Mouse (Mus musculus): ENCODE data around the gene Cfap97d2.
"Not testable (repeated sequence)": the region's sequence is repeated elsewhere in the genome, so short reads cannot be mapped to it uniquely, and the experiment has no call there.

The Cfap97d2 gene

DNA sequence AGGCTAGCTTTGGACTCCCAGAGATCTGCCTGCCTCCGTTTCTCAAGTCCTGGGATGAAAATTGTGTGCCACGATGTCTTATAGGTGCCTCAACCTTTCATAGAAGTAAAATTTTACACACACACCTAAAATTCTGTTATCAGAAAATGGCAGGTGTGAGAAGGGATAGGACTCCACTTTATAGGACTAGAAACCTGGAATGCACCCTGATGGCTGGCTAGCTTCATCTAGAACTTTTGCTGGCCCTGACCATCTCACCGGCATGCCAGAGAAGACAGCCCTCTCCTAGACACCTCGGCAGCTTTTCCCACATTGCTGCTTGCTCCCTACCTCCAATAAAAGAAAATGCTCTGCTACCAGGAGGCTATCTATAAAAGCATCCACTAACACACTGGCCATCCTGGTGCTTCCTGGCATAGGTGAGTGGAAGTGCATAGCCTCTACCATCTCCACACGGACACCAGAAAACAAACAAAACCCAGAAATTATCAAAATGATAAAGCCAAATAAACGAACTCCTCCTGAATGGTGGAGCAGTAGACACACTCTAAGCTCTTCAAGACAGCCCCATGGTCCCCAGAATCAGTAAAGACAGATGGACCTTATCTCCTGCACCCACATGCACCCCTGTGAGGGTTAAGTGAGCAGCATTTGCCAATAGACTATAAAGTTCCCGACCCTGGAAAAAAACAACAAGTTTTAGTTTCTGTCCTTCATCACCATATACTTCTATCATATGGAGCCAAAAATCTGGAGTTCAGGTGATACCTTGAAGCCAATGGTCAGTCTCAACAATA is 35.3 kb downstream of the Cfap97d2 start:
- DNase-seq (ENCODE audit: low read depth) = no peak

DNA sequence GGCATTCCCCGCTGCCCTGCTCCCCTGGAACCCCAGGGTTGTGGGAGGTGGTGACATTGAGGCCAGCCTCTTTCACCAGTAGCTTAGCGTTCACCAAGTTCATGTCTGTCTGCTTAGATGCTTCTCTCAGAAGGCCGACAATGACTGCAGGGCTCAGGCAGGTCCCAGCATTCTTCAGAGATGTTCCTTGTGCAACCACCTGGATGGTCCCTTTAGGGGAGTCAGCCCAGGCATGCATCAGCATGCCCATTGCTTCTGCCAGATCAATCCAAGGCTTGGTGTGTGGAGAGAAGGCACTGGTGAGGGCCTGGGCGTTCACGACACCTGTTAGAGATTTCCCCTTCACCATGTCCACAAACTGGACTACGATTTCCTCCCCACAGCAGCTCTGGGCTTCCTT is 40.5 kb downstream of the Cfap97d2 start:
- DNase-seq (ENCODE audit: low read depth) = not testable (repeated sequence)

DNA sequence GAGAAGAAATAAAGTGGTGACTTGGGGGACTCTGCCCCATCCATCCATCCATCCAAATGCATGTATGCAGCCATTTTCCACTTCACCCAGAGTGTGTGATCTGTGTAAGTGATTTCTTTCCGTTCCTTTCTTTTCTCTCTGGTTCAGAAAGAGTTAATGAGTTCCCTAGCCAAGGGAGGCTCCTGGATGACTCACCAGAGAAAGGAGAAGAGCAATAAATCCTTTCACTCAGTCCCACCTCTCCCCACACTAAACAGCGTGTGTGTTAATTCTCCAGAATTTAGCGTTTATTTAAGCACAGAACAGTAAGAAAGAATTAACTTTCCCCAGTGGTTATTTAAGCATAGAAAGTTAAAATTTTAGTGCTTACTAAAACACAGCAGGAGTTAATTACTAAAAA is 41.9 kb downstream of the Cfap97d2 start:
- no peak for DNase-seq (ENCODE audit: low read depth)

DNA sequence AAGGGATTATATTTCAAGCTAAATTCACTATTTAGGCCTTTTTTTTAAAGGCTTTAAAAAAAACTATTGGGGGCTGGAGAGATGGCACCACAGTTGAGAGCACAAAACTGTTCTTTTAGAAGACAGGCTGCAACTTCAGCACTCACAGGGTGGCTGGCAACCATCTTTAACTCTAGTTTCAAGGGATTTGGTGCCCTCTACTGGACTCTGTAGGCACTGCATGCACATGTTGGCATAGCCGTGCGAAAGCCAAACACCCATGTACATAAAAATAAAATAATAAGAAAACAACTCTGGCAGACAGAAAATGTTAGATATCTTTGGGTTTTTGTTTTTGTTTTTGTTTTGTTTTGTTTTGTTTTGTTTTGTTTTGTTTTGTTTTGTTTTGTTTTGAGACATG is 48.0 kb downstream of the Cfap97d2 start:
- DNase-seq (ENCODE audit: low read depth) = peak; percentile 42

DNA sequence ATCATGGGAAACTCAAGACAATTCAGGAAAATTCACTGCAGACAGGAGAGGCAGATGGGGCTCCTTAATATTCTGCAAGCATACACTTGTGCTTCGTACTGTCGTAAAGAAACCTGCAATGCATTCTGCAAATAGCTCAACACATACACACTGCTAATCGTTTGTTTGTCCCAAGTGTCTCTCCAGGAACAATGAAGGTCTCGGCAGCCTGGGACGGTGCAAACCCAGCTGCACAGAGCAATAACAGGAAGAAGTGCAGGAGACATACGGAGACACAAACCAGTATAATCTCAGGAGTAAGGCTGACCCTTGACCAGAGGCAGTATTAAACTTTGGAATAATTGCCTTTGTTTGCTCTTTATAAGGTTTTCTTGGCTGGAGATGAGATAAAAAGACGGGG is 50.8 kb downstream of the Cfap97d2 start:
- no peak for DNase-seq (ENCODE audit: low read depth)

DNA sequence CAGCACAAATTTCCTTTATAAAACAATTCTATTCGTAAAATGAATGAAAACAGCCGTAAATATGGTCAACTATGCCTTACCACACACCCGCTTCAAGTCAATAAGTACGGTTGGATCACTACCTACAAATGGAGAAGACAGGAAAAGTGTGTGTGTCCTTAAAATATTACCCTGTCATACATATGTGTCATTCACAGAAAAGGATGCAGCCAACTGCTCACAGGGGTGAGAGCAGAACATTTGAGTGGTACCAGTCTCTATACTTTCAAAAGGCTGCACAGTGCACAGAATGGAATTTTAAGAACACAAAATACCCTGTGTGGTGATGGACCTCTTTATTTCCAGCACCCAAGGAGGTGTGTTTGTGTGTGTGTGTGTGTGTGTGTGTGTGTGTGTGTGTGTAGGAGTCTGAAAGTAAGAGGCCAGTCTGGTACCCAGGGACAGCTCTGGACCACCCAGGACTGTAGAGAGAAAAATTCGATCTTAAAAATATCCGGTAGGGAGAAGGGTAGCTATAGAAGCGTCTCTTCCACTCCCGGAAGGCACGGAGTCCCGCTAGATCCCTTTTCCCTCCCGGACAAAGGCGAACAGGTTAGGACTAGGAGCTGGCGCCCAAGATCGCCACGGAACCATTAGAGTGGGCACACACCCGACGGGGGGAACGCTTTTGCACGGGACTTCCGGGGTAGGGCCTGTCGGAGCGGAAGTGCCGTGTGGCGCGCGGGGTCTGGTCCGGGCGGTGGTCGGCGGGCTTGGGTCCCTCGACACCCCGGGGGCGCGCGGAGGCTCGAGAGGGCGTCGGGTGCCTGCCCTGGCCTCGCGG is 51.5 kb downstream of the Cfap97d2 start, which contains the start of gene Cdc16:
Cdc16 (plus strand) TSS at position 695 of the 823 bp plus-strand sequence.
- DNase-seq (ENCODE audit: low read depth) = peak; percentile 56

DNA sequence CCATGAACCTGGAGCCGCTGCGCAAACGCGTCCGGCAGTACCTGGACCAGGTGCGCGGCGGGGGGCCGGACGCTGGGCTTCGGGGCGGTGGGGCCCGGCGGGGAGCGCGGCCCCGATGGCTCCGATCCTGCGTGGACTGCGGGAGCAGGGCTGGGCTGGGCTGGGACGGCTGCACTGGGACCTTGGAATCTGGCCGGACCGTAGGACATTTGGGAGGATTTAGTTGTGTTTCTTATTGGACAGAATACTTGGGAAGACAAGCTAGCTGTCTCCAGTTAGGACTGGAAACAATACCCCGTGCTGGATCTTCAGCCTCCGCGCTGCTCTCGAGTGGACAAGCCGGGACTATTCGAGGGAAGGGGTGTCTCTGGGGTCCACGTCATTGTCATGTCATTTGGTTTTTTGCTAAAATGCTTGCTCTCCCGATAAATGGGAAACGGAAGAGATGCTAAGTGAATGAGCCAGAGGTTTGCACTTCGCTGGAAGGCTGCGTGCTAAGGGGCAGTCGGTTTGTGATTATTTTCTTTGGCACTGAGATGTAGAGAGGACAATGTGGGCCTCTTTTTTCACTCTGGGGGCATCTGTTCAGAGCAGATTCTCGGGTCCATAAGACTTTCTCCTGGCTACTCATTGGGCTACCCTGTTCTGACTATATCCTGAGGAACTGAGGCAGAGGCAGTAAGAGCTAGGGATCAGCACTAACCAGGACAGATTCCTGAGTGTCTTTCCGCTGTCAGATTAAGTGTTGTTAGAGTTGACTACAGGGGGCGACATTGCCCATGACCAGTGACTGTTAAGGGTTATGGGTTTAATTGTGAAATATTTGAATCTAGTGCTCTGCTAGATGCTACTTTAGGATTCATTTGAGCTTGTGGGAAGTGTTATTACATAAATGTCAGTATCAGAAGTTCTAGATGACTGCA is 52.4 kb downstream of the Cfap97d2 start:
- peak; percentile 45 for DNase-seq (ENCODE audit: low read depth)

DNA sequence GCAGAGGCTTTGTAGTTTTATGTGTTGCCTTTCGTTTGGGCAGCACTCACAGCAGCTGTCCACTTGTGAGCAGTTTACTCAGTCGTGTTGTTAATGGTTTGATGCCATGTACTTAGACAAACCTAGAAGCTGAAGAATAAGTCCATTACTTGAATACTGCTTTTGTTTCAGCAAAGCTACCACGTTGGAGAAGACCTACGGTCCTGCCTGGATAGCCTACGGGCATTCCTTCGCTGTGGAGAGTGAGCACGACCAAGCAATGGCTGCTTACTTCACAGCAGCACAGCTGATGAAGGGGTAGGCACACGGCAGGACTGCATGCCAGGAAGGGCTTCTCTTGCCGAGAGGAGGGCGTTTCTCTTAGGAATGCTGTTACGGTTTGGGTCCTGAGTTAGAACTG is 63.5 kb downstream of the Cfap97d2 start:
- DNase-seq (ENCODE audit: low read depth) = no peak

DNA sequence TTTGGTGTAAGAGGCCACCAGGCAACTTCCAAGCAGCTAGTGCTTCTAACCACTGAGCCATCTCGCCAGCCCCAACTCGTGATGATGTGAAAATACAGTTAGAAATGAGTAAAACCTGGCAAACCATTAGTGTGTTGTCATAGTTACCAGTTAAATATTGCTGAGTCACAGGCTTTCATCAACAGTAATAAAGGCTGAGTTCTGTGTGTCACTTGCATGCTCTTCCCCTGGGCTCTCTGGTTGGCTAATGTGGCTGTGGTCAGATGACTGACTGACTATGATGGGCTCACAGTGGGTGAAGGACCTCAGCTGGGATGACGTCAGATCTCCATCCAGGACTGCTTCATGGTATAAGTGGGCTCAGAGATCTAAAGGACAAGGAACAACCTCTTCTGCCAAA is 74.8 kb downstream of the Cfap97d2 start:
- peak; percentile 31 for DNase-seq (ENCODE audit: low read depth)

DNA sequence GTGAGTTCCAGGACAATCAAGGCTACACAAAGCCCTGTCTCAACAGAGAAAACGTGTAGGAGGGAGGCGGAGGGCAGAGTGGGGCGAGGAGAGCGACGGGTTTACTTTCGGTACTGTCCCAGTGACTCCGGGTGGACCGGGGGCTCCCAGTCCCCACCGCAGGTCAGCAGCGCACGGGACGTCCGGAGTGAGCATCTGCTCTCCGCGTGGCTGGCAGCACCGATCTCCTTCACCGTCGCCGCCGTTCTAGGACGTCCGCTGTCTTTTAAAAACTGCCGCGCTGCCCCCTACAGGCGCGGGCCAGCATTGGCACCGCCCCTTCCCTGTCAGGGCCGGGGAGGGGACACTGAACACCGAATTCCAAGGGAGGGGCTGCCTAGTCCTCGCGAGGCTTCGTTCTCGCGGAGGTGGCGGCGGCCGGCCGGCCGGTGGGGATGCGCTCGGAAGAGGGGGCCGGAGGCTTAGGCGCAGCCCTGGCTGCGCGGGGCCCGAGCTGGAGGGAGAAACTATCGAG is 79.6 kb downstream of the Cfap97d2 start, which contains the start of gene Upf3a:
Upf3a (plus strand) TSS at position 366 of the 514 bp plus-strand sequence.
- DNase-seq (ENCODE audit: low read depth) = peak; percentile 81

DNA sequence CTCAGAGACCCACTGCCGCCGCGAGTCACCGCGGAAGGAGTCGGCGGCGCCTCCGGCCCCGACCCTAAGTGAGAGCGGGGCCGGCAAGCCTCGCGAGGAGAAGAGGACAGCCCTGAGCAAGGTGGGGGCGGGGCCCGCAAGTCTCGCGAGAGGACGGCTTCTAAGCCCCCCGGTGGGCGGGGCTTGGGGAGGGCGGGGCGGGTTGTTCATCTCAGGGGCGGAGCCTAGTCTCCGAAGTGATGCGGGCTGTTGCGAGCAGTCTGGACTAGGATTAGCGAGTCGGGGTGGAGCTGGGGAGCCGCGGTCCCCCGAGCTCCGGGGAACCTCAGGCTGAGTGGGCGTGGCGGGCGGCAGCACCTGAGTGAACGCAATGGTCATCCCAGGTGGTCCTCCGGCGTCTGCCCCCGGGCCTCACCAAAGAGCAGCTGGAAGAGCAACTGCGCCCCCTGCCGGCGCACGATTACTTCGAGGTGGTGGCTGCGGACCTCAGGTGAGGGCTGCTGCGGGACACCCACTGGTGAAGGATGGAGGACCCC is 80.1 kb downstream of the Cfap97d2 start:
- peak; percentile 83 for DNase-seq (ENCODE audit: low read depth)

DNA sequence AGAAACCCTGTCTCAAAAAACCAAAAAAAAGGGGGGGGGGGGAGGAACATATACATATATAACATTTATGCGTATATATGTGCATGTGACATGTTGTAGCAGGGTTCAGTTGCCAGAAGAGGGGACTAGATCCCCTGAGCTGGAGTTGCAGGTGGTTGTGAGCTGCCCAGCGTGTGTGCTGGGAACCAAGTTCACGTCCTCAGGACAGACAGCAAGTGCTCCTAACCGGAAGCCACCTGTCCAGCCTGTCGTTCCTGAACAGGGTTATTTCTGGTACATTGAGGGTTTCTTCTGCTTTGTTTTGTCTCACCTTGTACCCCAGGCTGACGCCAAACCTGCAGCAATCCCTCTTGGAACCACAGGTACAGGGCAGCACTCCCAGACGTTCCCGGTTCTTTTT is 83.9 kb downstream of the Cfap97d2 start:
- no peak for DNase-seq (ENCODE audit: low read depth)
